Mouse (Mus musculus): ENCODE measurements at regions not wholly inside any gene's neighbourhood (a gene's known extent, or its start where the extent isn't known, plus 50 kb on each side); places are given as distances from the start of the nearest gene placed in this dataset.

DNA sequence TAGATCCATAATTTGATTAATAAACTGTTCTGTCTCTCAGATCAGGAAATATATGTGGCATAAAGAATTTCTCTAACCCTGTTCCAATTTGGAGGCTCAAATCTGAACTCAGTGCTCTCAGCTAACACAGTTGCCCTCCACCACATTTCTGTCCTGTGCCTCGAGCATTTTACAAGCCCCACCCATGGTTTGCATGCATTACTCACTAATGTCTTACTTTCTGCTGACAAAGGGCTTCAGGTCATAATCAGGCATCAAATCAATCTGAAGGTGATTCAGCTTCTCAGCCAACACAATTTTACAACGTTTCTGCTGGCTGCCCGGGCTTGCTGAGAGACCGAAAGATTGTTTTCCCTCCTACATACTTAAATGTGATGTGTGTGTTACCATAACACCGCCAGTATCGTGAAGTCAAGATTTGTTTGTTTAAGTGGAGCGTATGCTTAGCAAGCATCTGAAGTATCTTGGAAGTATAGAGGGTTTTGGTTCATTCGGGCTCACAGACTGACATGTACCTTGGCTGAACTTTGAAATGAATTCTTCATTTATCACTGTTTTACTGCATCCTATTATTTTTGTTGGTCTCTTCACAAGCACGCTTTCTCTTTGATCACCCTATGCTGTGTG is 139.9 kb upstream of the Sema3d start:
- TF ChIP-seq CTCF (IDR thresholded peaks at IDR 0.05; ENCODE audit: control insufficient read depth, insufficient read depth, insufficient read length) (no peak), MYOD1 (IDR thresholded peaks at IDR 0.05; ENCODE audit: control insufficient read depth, insufficient read length, low read depth) (no peak), MAX (IDR thresholded peaks at IDR 0.05) (no peak), USF1 (IDR thresholded peaks at IDR 0.05; ENCODE audit: low read depth) (no peak), CEBPB (IDR thresholded peaks at IDR 0.05; ENCODE audit: low read depth) (no peak), MYOG (IDR thresholded peaks at IDR 0.05; ENCODE audit: control insufficient read depth, extremely low read depth, insufficient read length) (no peak)

All from C2C12 (cell line).